Mouse (Mus musculus) liver, embryonic 11.5 days (tissue): Measurements from ENCODE around the gene Gli3. TPM values are rescaled to one million over a fixed set of nuclear protein-coding genes. Genes with fewer than 3 reads are reported as not detected.

ENCODE experiments used
- ATAC-seq: fragments of 200-750 bp; cut with Nextera tagmentation; replicated peaks from 2 replicates; pipeline ENCODE4 v1.8.0; 2017; ENCODE audit warnings: moderate number of reproducible peaks, mild to moderate bottlenecking, moderate TSS enrichment, moderate library complexity; ENCODE audit not compliant: low FRiP score
- DNase-seq: peaks from one replicate; pipeline ENCODE4 v3.0.0-alpha.2; 2017; ENCODE audit warnings: low spot score
- H3K27ac ChIP-seq: fragments of 300-500 bp; sonication (generic); 2 replicates; pipeline ENCODE4 v1.5.1; 2014; ENCODE audit warnings: mild to moderate bottlenecking, low read depth, low read length, control low read depth
- H3K27me3 ChIP-seq: fragments of 300-500 bp; sonication (generic); replicated peaks from 2 replicates; pipeline ENCODE4 v1.6.1; 2014; ENCODE audit warnings: low read length, mixed read lengths; ENCODE audit not compliant: control insufficient read depth, insufficient read depth
- H3K36me3 ChIP-seq: fragments of 300-500 bp; sonication (generic); 2 replicates; pipeline ENCODE4 v1.6.1; 2014; ENCODE audit warnings: mild to moderate bottlenecking, low read length, moderate library complexity, mixed read lengths; ENCODE audit not compliant: control insufficient read depth, insufficient read depth
- H3K4me1 ChIP-seq: fragments of 300-500 bp; sonication (generic); replicated peaks from 2 replicates; pipeline ENCODE4 v1.6.1; 2014; ENCODE audit warnings: low read length, mixed read lengths; ENCODE audit not compliant: control insufficient read depth, insufficient read depth
- H3K4me2 ChIP-seq: fragments of 300-500 bp; sonication (generic); 2 replicates; pipeline ENCODE4 v1.6.1; 2014; ENCODE audit warnings: mild to moderate bottlenecking, control low read depth, moderate library complexity
- H3K4me3 ChIP-seq: fragments of 300-500 bp; sonication (generic); 2 replicates; pipeline ENCODE4 v1.5.1; 2014; ENCODE audit warnings: low read depth, low read length, control low read depth
- H3K9ac ChIP-seq: fragments of 300-500 bp; sonication (generic); 2 replicates; pipeline ENCODE4 v1.6.1; 2014; ENCODE audit warnings: low read depth, low read length, control low read depth
- H3K9me3 ChIP-seq: fragments of 300-500 bp; sonication (generic); 2 replicates; pipeline ENCODE4 v1.6.1; 2016; ENCODE audit warnings: low read length, inconsistent platforms, mixed read lengths; ENCODE audit not compliant: control insufficient read depth
- WGBS: fragments of 180-500 bp; shearing (Covaris S2); extraction: QIAGEN DNeasy Blood & Tissue Kit; methylation state at CpG from one replicate; pipeline ENCODE4 v1.1.7; 2014; 5-methylcytosine and 5-hydroxymethylcytosine counted together
- polyA plus RNA-seq: library from polyadenylated mRNA; unstranded; fragments of >200 nt; fragmentation: Nextera tagmentation; extraction: Ambion mirVana; gene quantifications from 2 replicates; pipeline ENCODE4 v1.2.1, GENCODE M21; 2014

Gli3 gene
- polyA plus RNA-seq, 1 experiment from 2014 or later, result 6.7 TPM

DNA sequence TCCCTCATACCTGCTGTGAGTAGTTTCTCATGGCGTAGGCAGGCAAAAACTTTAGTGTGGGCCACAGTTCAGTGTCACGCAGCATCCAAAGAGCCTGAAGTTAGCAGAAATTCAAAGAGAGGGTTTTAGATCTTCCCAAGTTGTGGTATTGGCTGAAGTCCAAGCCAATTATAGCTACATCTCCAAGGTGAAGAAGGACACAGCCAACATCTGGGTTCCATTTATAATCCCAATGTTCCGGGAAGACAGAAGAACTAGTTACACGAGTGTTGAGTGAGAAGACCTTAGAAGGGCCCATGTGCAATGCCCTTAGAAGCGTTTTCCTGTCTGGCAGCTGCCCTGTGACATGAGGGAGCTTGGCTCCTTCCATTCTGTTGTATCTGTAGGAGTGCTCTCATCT, 5.2 kb upstream of the Gli3 start:
- 80% methylated on average over 5 of the region's 5 CpGs for WGBS
- DNase-seq, result no peak

GRCm38 (mm10) chr13:15461926-15462325, 1.1 kb upstream of the Gli3 start:
- Histone ChIP-seq H3K4me3 (no peak overlapping the region), H3K27me3 (peaks cover 42% of the 10 kb centered on the region), H3K4me2 (peak overlapping the region; percentile 72), H3K36me3 (no peaks in the 10 kb centered on the region), H3K9me3 (no peaks in the 10 kb centered on the region), H3K9ac (no peak overlapping the region), H3K27ac (no peak overlapping the region), H3K4me1 (no peaks in the 10 kb centered on the region)
- no peak for DNase-seq
- ATAC-seq, result no peak
- WGBS, result 40% methylated on average over 7 of the region's 7 CpGs

More for the DNA sequence above, 5.2 kb upstream of the Gli3 start:
- ATAC-seq, result no peak
- no peaks in the 10 kb centered on the region for H3K9me3 ChIP-seq
- no peak overlapping the region for H3K4me3 ChIP-seq
- peaks cover 18% of the 10 kb centered on the region for H3K27me3 ChIP-seq
- no peaks in the 10 kb centered on the region for H3K4me1 ChIP-seq
- H3K27ac ChIP-seq, result no peak overlapping the region
- H3K4me2 ChIP-seq, result no peak overlapping the region
- H3K36me3 ChIP-seq, result no peaks in the 10 kb centered on the region
- no peak overlapping the region for H3K9ac ChIP-seq

DNA sequence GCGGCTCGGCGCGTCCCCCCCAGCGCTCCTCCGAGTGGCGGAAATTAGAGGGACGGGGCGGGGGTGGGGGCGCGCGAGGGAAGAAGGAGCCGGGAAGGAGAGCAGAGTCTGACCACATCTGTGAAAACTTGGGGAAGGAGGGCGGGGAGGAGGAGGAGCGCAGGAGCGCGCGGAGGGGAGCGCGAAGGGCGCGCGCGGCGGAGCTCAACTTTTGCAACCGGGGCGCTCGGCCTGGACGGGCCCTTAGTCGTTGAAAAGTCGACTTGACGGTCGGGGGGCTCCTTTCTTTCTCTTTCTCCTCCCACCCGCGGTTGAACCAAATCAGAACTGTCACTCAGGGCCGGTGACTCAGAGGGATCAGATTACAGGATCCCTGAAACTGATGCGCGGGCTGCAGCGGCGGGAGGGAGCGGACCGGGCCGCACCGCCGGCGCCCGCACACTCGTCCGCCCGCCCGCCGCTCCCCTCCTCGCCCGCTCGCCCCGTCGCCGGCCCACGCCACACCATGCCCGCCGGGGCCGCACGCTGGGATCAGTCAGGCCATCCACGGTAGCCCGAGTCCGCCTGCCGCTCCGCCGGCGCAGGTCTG, 551 bp downstream of the Gli3 start:
- H3K4me1 ChIP-seq, result no peaks in the 10 kb centered on the region
- ATAC-seq (peak; percentile 61), DNase-seq (peak; percentile 63)
- no peaks in the 10 kb centered on the region for H3K9me3 ChIP-seq
- peak overlapping the region; percentile 81 for H3K27ac ChIP-seq
- under 1% methylated on average over 51 of the region's 70 CpGs for WGBS
- H3K36me3 ChIP-seq, result no peaks in the 10 kb centered on the region
- H3K9ac ChIP-seq, result peak overlapping the region; percentile 67
- H3K27me3 ChIP-seq, result peaks cover 42% of the 10 kb centered on the region
- H3K4me3 ChIP-seq, result peak overlapping the region; percentile 62
- peak overlapping the region; percentile 72 for H3K4me2 ChIP-seq

DNA sequence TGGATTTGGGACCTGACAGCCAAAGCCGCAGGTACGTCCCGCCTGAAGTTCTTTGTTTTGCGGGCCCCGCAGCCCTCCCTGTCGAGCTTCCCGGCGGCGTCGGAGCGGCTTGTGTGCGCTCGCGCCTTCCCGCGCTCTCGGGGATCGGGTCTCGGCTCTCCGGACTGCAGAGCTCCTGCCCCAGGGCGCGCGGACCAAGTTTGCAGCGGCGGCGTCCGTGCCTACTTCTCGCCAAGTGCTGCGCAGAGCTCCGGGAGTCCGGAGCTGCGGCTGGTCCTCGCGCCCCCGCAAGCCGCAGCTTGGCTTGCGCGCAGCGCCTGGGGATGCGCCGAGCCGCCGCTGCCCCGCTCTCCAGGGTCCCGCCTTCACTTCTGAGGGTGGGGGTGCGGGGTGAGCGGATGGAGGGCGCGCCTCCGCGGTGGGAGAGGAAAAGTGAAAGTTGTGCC, 1.1 kb downstream of the Gli3 start:
- peak overlapping the region; percentile 81 for H3K27ac ChIP-seq
- under 1% methylated on average over 51 of the region's 51 CpGs for WGBS
- H3K9me3 ChIP-seq, result no peaks in the 10 kb centered on the region
- peak overlapping the region; percentile 62 for H3K4me3 ChIP-seq
- peaks cover 42% of the 10 kb centered on the region for H3K27me3 ChIP-seq
- peak overlapping the region; percentile 67 for H3K9ac ChIP-seq
- H3K4me2 ChIP-seq, result peak overlapping the region; percentile 72
- no peaks in the 10 kb centered on the region for H3K36me3 ChIP-seq
- ATAC-seq (no peak), DNase-seq (peak; percentile 58)
- H3K4me1 ChIP-seq, result no peaks in the 10 kb centered on the region

DNA sequence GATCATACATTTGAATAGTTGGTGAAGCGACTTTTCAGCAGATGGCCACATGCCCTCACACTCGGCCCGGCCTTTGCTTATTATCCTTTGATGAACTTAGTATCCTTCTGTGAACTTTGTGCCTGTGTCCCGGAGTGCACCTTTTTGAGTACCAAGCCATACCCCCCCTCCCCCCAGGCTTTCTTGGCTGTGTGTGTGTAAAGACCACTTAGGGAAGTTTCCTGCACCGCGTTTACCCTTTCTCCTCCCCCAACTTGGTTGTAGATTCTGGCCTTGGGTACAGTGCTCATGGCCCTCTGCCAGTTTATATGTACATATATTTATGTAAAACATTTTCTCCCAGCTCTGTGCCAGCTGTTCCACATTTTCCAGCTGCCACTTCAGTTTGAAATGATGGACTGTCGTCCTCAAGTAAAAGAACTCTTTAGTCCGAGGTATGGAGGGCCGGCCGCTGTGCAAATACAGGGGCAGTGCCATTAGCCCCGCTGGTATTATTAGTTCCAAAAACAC, 1.8 kb downstream of the Gli3 start:
- Histone ChIP-seq H3K9ac (no peak overlapping the region), H3K27me3 (peaks cover 42% of the 10 kb centered on the region), H3K36me3 (no peaks in the 10 kb centered on the region), H3K4me3 (peak overlapping the region; percentile 62), H3K4me1 (no peaks in the 10 kb centered on the region), H3K4me2 (peak overlapping the region; percentile 72), H3K9me3 (no peaks in the 10 kb centered on the region), H3K27ac (peak overlapping the region; percentile 81; the same call in 1 of the 2 replicates)
- WGBS, result 5% methylated on average over 11 of the region's 11 CpGs
- no peak for ATAC-seq
- peak; percentile 36 for DNase-seq

DNA sequence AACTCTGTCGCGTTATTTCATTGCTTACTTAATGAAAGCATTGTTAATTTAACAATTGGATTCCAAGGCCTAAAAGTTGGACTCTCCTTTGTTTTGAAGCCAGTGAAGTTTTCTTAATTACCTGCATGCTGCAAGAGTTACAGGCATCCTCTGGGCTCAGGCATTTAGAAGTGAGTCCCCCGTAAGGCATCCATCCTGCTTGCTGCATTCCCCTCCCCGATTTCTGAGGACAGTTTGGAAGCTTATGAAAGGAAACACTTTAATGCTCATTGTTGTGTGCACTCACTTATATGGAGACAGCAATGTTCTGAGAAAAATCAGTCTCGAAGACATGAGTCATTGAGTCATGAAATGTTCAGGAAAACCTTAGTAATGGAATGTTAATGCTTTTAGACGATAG, 3.5 kb downstream of the Gli3 start:
- no peaks in the 10 kb centered on the region for H3K9me3 ChIP-seq
- WGBS, result 61% methylated on average over 6 of the region's 6 CpGs
- no peaks in the 10 kb centered on the region for H3K4me1 ChIP-seq
- ATAC-seq (no peak), DNase-seq (no peak)
- H3K9ac ChIP-seq, result no peak overlapping the region
- H3K27me3 ChIP-seq, result peaks cover 37% of the 10 kb centered on the region
- no peak overlapping the region for H3K4me3 ChIP-seq
- no peak overlapping the region for H3K27ac ChIP-seq
- no peaks in the 10 kb centered on the region for H3K36me3 ChIP-seq
- H3K4me2 ChIP-seq, result peak overlapping the region; percentile 25

DNA sequence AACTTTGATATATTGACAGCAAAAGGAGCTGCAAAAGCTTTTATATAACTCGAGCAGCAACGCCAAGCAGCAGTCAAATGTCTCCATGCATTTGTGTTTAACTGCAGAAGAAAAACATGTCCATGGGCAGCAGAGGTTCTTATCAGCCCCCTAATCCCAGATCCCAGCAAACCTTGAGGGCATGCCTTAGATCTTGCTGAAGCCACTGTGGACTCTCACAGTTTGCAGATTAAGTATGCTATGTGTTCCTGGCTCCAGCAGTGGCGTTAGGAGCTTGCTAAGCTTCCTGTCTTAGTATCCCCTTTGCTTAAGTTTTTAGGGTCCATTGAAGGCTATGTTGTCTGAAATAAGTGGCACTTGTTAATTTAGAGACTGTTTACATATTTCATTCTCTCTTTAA, 4.4 kb downstream of the Gli3 start:
- H3K4me2 ChIP-seq, result no peak overlapping the region
- no peak overlapping the region for H3K9ac ChIP-seq
- DNase-seq (no peak), ATAC-seq (no peak)
- no peak overlapping the region for H3K27ac ChIP-seq
- WGBS, result 46% methylated on average over 3 of the region's 3 CpGs
- no peaks in the 10 kb centered on the region for H3K4me1 ChIP-seq
- no peaks in the 10 kb centered on the region for H3K36me3 ChIP-seq
- H3K4me3 ChIP-seq, result no peak overlapping the region
- no peaks in the 10 kb centered on the region for H3K9me3 ChIP-seq
- peaks cover 28% of the 10 kb centered on the region for H3K27me3 ChIP-seq

DNA sequence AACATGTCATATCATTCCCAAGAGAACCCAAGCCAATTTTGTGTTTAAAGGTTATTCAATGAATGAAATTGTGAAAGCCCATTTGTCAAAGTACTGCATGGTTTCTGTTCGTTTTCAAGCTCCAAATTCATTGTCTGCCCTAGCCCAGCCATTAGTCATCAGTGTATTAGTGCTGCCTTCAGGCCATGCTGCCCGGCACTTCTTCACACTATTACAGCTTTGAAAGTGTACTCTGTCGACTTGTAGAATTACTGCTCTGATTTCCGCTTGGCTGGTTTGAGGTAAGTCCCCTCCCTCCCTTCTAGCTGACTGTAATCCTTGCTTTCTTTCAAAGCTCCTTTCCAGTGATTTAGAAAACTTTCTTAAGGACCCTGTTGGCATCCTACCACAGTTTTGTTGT, 5.4 kb downstream of the Gli3 start:
- Histone ChIP-seq H3K4me1 (no peaks in the 10 kb centered on the region), H3K9me3 (no peaks in the 10 kb centered on the region), H3K36me3 (no peaks in the 10 kb centered on the region), H3K27ac (no peak overlapping the region), H3K4me3 (no peak overlapping the region), H3K9ac (no peak overlapping the region), H3K27me3 (peaks cover 18% of the 10 kb centered on the region), H3K4me2 (no peak overlapping the region)
- DNase-seq (no peak), ATAC-seq (no peak)
- WGBS, result 51% methylated on average over 4 of the region's 4 CpGs

DNA sequence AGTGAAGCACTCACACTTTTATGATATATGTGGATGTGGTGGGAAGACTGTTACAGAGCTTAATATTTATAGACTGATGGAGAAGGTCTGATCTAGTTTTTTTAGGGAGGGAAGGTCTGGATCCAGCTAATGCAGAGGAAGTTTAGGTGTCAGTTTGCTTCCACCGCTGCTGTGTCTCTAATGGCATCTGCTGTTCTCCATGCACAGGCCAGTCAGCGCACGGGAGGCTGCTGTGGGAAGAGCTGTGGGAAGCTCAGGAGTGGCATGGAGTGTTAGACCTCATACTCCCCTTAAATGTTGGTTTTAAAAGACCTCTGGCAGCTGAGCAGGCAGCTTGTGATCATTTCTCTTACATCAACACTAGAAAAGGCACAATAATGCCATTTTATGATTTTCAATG, 7.0 kb downstream of the Gli3 start:
- Histone ChIP-seq H3K27ac (no peak overlapping the region), H3K4me3 (no peak overlapping the region), H3K4me2 (no peak overlapping the region), H3K9ac (no peak overlapping the region), H3K36me3 (no peaks in the 10 kb centered on the region), H3K9me3 (no peaks in the 10 kb centered on the region), H3K4me1 (no peaks in the 10 kb centered on the region), H3K27me3 (peaks cover 1% of the 10 kb centered on the region)
- DNase-seq (no peak), ATAC-seq (no peak)
- 77% methylated on average over 3 of the region's 3 CpGs for WGBS
